Mouse (Mus musculus): ENCODE results near the gene Xaf1.

Gene Xaf1

DNA sequence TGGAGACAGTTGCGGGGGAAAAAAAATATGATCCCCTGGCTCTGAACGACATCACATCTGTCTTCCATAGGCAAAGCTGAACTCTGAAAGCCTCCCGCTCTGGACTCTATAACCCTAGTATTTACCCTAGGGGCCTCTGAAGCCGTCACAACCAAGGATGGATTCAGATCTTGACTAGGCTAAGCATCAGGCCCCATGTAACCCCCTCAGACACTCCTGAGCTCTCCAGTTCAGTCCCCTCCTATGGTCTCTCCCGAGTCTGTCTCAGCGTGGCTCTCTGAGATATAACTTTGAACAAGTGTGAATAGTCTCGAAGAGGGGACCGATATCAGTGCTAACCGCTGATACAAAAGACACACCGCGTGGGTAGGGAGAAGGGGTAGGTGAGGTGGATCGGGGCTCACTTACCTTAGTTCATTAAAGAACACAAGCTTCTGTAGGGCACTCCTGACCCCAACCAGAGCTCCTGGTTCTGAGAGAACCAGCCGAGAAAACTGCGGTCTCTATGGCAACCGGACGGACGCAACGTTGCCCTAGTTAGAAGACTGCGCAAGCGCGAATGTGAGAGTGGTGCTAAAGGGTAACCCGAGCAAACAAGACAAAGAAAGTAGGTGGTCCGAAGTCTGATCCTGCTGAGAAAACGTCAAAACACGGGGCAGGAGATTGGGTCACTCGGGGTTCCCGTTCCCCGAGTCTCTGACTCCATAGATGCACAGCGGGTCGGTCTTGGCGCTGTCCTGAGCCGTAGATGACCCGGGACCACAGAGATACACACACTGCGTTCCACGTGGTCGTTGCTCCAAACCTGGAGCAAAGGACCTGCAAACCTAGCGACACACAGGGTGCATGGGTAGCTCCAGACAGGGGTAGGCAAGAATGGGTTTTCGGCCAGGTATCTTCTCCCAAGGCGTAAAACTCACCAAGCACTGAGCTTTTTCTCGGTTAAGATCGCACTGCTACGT, 60.2 kb downstream of the Xaf1 start:
- peak; percentile 95 for DNase-seq (ENCODE audit: low read depth, low spot score)

GRCm38 (mm10) chr11:72362347-72362741, 60.9 kb downstream of the Xaf1 start, which contains the start of gene Tekt1:
Tekt1 (minus strand) TSS chr11:72362442.
- DNase-seq (ENCODE audit: low read depth, low spot score): no peak

All from ES-CJ7 (cell line).